Mouse (Mus musculus): Measurements from ENCODE around the gene Klk10. TPM values are rescaled to one million over a fixed set of nuclear protein-coding genes. Genes with fewer than 3 reads are reported as not detected.

The Klk10 gene
- polyA plus RNA-seq, 1 experiment from 2014 or later = 0.17 TPM

GRCm38 (mm10) chr7:43777423-43777822 is 3.4 kb upstream of the Klk10 start:
- ATAC-seq (replicated peaks) = no peak
- H3K4me1 ChIP-seq = peaks cover 2% of the 10 kb centered on the region
- WGBS = 85% methylated on average over 12 of the region's 12 CpGs
- no peak overlapping the region for H3K4me3 ChIP-seq
- H3K27me3 ChIP-seq = no peaks in the 10 kb centered on the region
- no peak overlapping the region for H3K9ac ChIP-seq (replicated peaks)
- H3K27ac ChIP-seq (replicated peaks) = no peak overlapping the region
- no peaks in the 10 kb centered on the region for H3K9me3 ChIP-seq
- no peak overlapping the region for H3K4me2 ChIP-seq (replicated peaks)
- no peaks in the 10 kb centered on the region for H3K36me3 ChIP-seq

- 93% methylated on average over 10 of the region's 10 CpGs for WGBS
- Histone ChIP-seq H3K4me3 (no peak overlapping the region), H3K4me2 (replicated peaks) (no peak overlapping the region), H3K9ac (replicated peaks) (no peak overlapping the region), H3K9me3 (no peaks in the 10 kb centered on the region), H3K4me1 (peaks cover 5% of the 10 kb centered on the region), H3K36me3 (no peaks in the 10 kb centered on the region), H3K27ac (replicated peaks) (no peak overlapping the region), H3K27me3 (0 out of 2 replicates have a peak, but pooled peaks cover 4% of the 10 kb centered on the region)
- no peak for ATAC-seq (replicated peaks)
Observed at GRCm38 (mm10) chr7:43778176-43778970, 2.5 kb upstream of the Klk10 start.

GRCm38 (mm10) chr7:43780241-43780640 is 594 bp upstream of the Klk10 start:
- Histone ChIP-seq H3K27me3 (0 out of 2 replicates have a peak, but pooled peaks cover 4% of the 10 kb centered on the region), H3K4me2 (replicated peaks) (no peak overlapping the region), H3K9ac (replicated peaks) (no peak overlapping the region), H3K36me3 (no peaks in the 10 kb centered on the region), H3K4me1 (peaks cover 5% of the 10 kb centered on the region), H3K27ac (replicated peaks) (no peak overlapping the region), H3K9me3 (no peaks in the 10 kb centered on the region), H3K4me3 (no peak overlapping the region)
- ATAC-seq (replicated peaks) = no peak
- 65% methylated on average over 6 of the region's 6 CpGs for WGBS

- no peak overlapping the region for H3K4me3 ChIP-seq
- no peak overlapping the region for H3K9ac ChIP-seq (replicated peaks)
- no peaks in the 10 kb centered on the region for H3K9me3 ChIP-seq
- no peaks in the 10 kb centered on the region for H3K36me3 ChIP-seq
- ATAC-seq (replicated peaks) = no peak
- H3K4me2 ChIP-seq (replicated peaks) = no peak overlapping the region
- H3K4me1 ChIP-seq = peaks cover 5% of the 10 kb centered on the region
- H3K27me3 ChIP-seq = 0 out of 2 replicates have a peak, but pooled peaks cover 4% of the 10 kb centered on the region
- WGBS = 92% methylated on average over 11 of the region's 11 CpGs
- H3K27ac ChIP-seq (replicated peaks) = no peak overlapping the region
Observed at GRCm38 (mm10) chr7:43781541-43781940, 706 bp downstream of the Klk10 start.

- no peaks in the 10 kb centered on the region for H3K9me3 ChIP-seq
- H3K27me3 ChIP-seq = 0 out of 2 replicates have a peak, but pooled peaks cover 4% of the 10 kb centered on the region
- 7% methylated on average over 36 of the region's 36 CpGs for WGBS
- no peaks in the 10 kb centered on the region for H3K36me3 ChIP-seq
- peak overlapping the region; percentile 69 for H3K4me2 ChIP-seq (replicated peaks)
- peak overlapping the region; percentile 43; the same call in 1 of the 2 replicates for H3K9ac ChIP-seq (replicated peaks)
- peak; percentile 59 for ATAC-seq (replicated peaks)
- H3K4me1 ChIP-seq = peaks cover 5% of the 10 kb centered on the region
- peak overlapping the region; percentile 34 for H3K4me3 ChIP-seq
- no peak overlapping the region for H3K27ac ChIP-seq (replicated peaks)
Observed at GRCm38 (mm10) chr7:43782275-43783265, 1.7 kb downstream of the Klk10 start.

GRCm38 (mm10) chr7:43785286-43785685 is 4.5 kb downstream of the Klk10 start:
- ATAC-seq (replicated peaks) = no peak

GRCm38 (mm10) chr7:43788096-43788495 is 7.3 kb downstream of the Klk10 start:
- H3K4me3 ChIP-seq = no peak overlapping the region
- 67% methylated on average over 3 of the region's 3 CpGs for WGBS
- no peak overlapping the region for H3K4me2 ChIP-seq (replicated peaks)
- H3K27me3 ChIP-seq = 0 out of 2 replicates have a peak, but pooled peaks cover 3% of the 10 kb centered on the region
- H3K9ac ChIP-seq (replicated peaks) = no peak overlapping the region
- no peaks in the 10 kb centered on the region for H3K4me1 ChIP-seq
- H3K9me3 ChIP-seq = no peaks in the 10 kb centered on the region
- H3K27ac ChIP-seq (replicated peaks) = no peak overlapping the region
- H3K36me3 ChIP-seq = no peaks in the 10 kb centered on the region
- no peak for ATAC-seq (replicated peaks)

More at GRCm38 (mm10) chr7:43785286-43785685, 4.5 kb downstream of the Klk10 start:
- H3K36me3 ChIP-seq = no peaks in the 10 kb centered on the region
- 91% methylated on average over 1 of the region's 1 CpGs for WGBS
- no peaks in the 10 kb centered on the region for H3K9me3 ChIP-seq
- H3K9ac ChIP-seq (replicated peaks) = no peak overlapping the region
- H3K4me2 ChIP-seq (replicated peaks) = no peak overlapping the region
- no peak overlapping the region for H3K4me3 ChIP-seq
- 0 out of 2 replicates have a peak, but pooled peaks cover 4% of the 10 kb centered on the region for H3K27me3 ChIP-seq
- no peak overlapping the region for H3K27ac ChIP-seq (replicated peaks)
- H3K4me1 ChIP-seq = peaks cover 5% of the 10 kb centered on the region

- H3K9ac ChIP-seq (replicated peaks) = no peak overlapping the region
- 74% methylated on average over 2 of the region's 2 CpGs for WGBS
- ATAC-seq (replicated peaks) = no peak
- no peak overlapping the region for H3K4me2 ChIP-seq (replicated peaks)
- no peak overlapping the region for H3K27ac ChIP-seq (replicated peaks)
- no peaks in the 10 kb centered on the region for H3K36me3 ChIP-seq
- H3K9me3 ChIP-seq = no peaks in the 10 kb centered on the region
- H3K4me1 ChIP-seq = no peaks in the 10 kb centered on the region
- 0 out of 2 replicates have a peak, but pooled peaks cover 3% of the 10 kb centered on the region for H3K27me3 ChIP-seq
- H3K4me3 ChIP-seq = no peak overlapping the region
Observed at GRCm38 (mm10) chr7:43789295-43789694, 8.5 kb downstream of the Klk10 start.

GRCm38 (mm10) chr7:43791591-43791990 is 10.8 kb downstream of the Klk10 start, which contains the start of gene Klk9:
TSS of gene Klk9 (plus strand) at chr7:43791891.
- H3K27me3 ChIP-seq = peaks cover 20% of the 10 kb centered on the region; the same call in 1 of the 2 replicates
- H3K9ac ChIP-seq (replicated peaks) = no peak within 1 kb of the TSS
- H3K4me3 ChIP-seq = no peak within 1 kb of the TSS
- no peaks in the 10 kb centered on the region for H3K36me3 ChIP-seq
- ATAC-seq (replicated peaks) = no peak
- H3K27ac ChIP-seq (replicated peaks) = no peak within 1 kb of the TSS
- H3K4me2 ChIP-seq (replicated peaks) = no peak within 1 kb of the TSS
- H3K9me3 ChIP-seq = no peaks in the 10 kb centered on the region
- WGBS = 77% methylated on average over 7 of the region's 7 CpGs
- H3K4me1 ChIP-seq = peaks cover 6% of the 10 kb centered on the region

- Histone ChIP-seq H3K27ac (replicated peaks) (no peak overlapping the region), H3K9ac (replicated peaks) (peak overlapping the region; percentile 55), H3K4me3 (peak overlapping the region; percentile 52), H3K4me1 (peaks cover 20% of the 10 kb centered on the region), H3K36me3 (no peaks in the 10 kb centered on the region), H3K27me3 (peaks cover 32% of the 10 kb centered on the region), H3K4me2 (replicated peaks) (peak overlapping the region; percentile 80), H3K9me3 (no peaks in the 10 kb centered on the region)
- no peak for ATAC-seq (replicated peaks)
- WGBS = 7% methylated on average over 8 of the region's 8 CpGs
Observed at GRCm38 (mm10) chr7:43796355-43796754, 15.5 kb downstream of the Klk10 start.

- H3K4me1 ChIP-seq = peaks cover 20% of the 10 kb centered on the region
- no peaks in the 10 kb centered on the region for H3K9me3 ChIP-seq
- H3K36me3 ChIP-seq = no peaks in the 10 kb centered on the region
- H3K27me3 ChIP-seq = peaks cover 32% of the 10 kb centered on the region
- under 1% methylated on average over 28 of the region's 28 CpGs for WGBS
- peak within 1 kb of the TSS; percentile 55 for H3K9ac ChIP-seq (replicated peaks)
- peak; percentile 30 for ATAC-seq (replicated peaks)
- H3K4me2 ChIP-seq (replicated peaks) = peak within 1 kb of the TSS; percentile 80
- H3K27ac ChIP-seq (replicated peaks) = no peak within 1 kb of the TSS
- H3K4me3 ChIP-seq = peak within 1 kb of the TSS; percentile 52
Observed at GRCm38 (mm10) chr7:43797333-43797769, 16.5 kb downstream of the Klk10 start, which contains the start of gene Klk8. TSS of gene Klk8 (plus strand) at chr7:43797577.
